Comparison of ENCODE assay signal across 10 mouse cellular contexts in genomic region chr8:126382749-126383148, GRCm38 (mm10). TPM values are rescaled to one million over a fixed set of nuclear protein-coding genes. Genes with fewer than 3 reads are reported as not detected.
DNase-seq lines count a peak whose midpoint lies in the region; ATAC-seq and TF ChIP-seq lines count a peak whose summit lies in the region.
"Had no signal": no experiment of that assay in that cellular context is flagged by ENCODE, and none has a peak within 500 bp of the region (broad histone marks: within the 10 kb centered on the region; RNA-seq: fewer than 3 reads in every experiment).

No protein-coding gene starts in this region.

- H3K4me1 ChIP-seq in testis, adult 2 months (ENCODE audit: control insufficient read depth, insufficient read depth, low read length), result no peaks in the 10 kb centered on the region
- H3K4me1 ChIP-seq: liver, embryonic 13.5 days had no signal

- no peak for TF ChIP-seq POLR2A in testis, adult 2 months (IDR thresholded peaks at IDR 0.05; ENCODE audit: control insufficient read depth, low read depth, low read length)

- H3K4me3 ChIP-seq in testis, adult 2 months (ENCODE audit: control insufficient read depth, low read depth, low read length), result no peak overlapping the region
- H3K4me3 ChIP-seq: erythroblast, embryonic 14.5 days; liver, embryonic 13.5 days had no signal

- peak; percentile 4 for DNase-seq in CD4-positive, CD25-positive, alpha-beta regulatory T cell, adult 2 months (ENCODE audit: low read depth, low spot score)
- DNase-seq in testis, postnatal 14 days (ENCODE audit: low spot score), result no peak
- DNase-seq in embryo, embryonic 10.5 days (ENCODE audit: low spot score), result peak; percentile 56
- peak; percentile 27 to 40 for DNase-seq in layer of hippocampus, postnatal 36 days
- DNase-seq in retina, embryonic 14.5 days (ENCODE audit: low spot score), result peak; percentile 79
- DNase-seq in spleen, adult 12 weeks (ENCODE audit: low spot score), result no peak
- DNase-seq: liver, embryonic 13.5 days had no signal

- no peaks in the 10 kb centered on the region for H3K36me3 ChIP-seq in testis, adult 2 months (ENCODE audit: control insufficient read depth, insufficient read depth, low read length)
- H3K36me3 ChIP-seq: liver, embryonic 13.5 days had no signal

- no peaks in the 10 kb centered on the region for H3K27me3 ChIP-seq in testis, adult 2 months (ENCODE audit: control insufficient read depth, insufficient read depth, low read length)
- H3K27me3 ChIP-seq: liver, embryonic 13.5 days had no signal

- no peak for ATAC-seq in CD4-positive, CD25-positive, alpha-beta regulatory T cell, adult 4 months

- H3K27ac ChIP-seq in testis, adult 2 months (ENCODE audit: control insufficient read depth, insufficient read depth, low read depth, low read length), result no peak overlapping the region
- H3K27ac ChIP-seq: liver, embryonic 13.5 days had no signal

- peak; percentile 15; the same call in 1 of the 2 replicates for TF ChIP-seq CTCF in testis, adult 2 months (IDR thresholded peaks at IDR 0.05; ENCODE audit: control insufficient read depth, insufficient read depth, insufficient replicate concordance, low read depth, low read length)

RNA-seq across cellular contexts. Expression of gene Coa6, which starts 39.6 kb away (rescaled TPM):
- 10 to 100 TPM; 49.3 to 50.9 TPM for polyA plus RNA-seq in CD4-positive, CD25-positive, alpha-beta regulatory T cell, adult 4 months (2017; shearing (Covaris generic))
- polyA plus RNA-seq in testis, adult 2 months (2012; rRNA removed), result 12.2 and 13.8 TPM in 2 replicates
- 10 to 100 TPM; 25.5 to 29.8 TPM for total RNA-seq in layer of hippocampus, postnatal 36 days (2021)

Comparison
In these comparisons a context has a peak if more than half of its experiments do, and no peak if none do; other contexts are left out.
1. DNase-seq: peak in CD4-positive, CD25-positive, alpha-beta regulatory T cell, adult 2 months (single experiment), embryo, embryonic 10.5 days (single experiment), layer of hippocampus, postnatal 36 days (2 of 2) and retina, embryonic 14.5 days (single experiment); none in testis, postnatal 14 days (single experiment) and spleen, adult 12 weeks (single experiment).